Mouse (Mus musculus): ENCODE data around the gene Macc1.
A peak's percentile ranks its signal among the peaks of the same experiment; 100 is the strongest.

Macc1 gene

DNA sequence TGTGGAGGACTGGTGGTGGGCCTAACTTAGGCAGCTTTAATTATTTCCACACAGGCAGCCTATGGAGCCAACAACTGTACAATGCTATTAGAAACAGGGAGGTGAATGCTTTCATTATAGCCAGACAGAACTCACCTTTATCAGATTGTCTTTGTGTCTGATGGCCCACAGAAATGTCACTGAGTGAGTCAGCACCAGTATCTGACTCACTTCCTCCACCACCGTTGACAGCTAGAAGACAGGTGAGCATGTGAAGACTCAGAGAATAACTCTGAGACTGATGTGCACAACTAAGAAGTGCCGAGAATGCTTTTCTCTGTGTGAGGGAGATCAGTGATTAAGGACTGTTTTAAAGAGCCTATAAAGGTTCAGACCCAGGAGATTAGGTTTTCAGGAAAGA lies 73.9 kb downstream of the Macc1 start:
- DNase-seq (ENCODE audit: low spot score), result no peak

DNA sequence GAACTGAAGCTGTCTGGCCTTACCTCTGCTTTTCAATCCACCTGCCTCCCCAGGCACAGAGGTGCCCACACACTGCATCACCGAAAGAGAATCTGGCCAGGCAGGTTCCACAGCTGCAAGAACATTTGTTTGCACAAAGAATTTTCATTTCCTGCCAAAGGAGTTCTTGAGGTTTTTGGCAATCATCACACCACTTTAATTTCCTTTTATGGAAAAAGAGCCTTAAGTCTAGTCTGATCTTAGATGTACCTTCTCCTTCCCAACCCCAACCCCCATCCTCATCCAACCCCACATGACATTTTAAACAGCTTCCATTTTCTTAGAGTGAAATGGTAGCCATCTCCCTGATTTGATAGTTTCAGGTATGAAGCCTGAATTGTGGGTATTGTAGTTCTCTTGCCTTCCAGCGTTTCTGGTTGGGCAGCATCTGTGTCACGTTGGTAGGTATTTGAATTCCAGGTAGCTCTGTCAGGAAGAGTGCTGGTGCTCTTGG lies 76.2 kb downstream of the Macc1 start:
- peak; percentile 6 for DNase-seq (ENCODE audit: low spot score)

DNA sequence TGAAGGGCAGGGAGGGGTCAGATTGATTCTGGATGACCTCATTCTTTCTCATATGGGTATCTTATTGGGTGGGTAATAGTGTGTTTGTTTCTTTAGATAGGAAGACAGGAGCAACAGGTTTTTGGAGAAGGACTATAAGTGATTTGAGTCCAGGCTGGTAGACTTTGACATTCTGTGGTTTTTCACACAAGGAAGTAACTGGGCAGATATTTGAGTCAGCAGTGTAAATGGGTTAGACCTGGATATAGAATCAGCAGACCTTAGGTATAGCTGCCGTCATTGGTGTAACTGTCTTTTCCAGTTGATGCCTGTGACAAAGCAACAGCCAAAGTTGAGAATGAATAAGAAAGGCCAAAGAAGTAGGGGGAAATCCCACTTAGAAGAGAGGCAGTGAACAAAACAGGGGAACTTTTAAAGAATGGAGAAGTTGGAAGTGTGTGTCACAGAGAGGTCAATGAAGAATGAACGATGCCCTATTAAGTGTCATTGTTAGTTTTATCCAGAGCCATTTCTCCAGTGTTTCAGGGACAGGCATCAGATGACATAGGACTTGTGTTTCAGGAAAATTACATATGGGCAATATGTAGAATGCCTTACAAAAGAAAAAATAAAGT lies 84.1 kb downstream of the Macc1 start:
- no peak for DNase-seq (ENCODE audit: low spot score)

DNA sequence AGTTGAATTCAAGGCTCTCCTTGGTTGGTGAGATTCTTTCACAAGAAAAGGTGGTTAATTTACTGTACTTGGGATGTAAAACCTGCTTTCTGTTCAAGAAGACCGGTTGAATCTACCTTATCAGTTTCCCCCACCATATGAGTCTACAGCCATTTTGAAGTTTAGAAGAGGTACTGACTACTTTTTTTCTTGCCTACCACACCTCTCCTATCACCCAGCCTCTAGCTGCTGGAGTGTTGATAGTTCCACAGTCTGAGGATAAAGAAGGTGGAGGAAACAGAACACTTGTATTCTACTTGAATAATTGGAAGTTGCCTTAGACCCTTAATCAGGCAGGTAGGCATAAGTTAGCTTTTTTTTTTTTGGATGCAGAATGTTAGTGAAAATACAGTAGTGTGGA lies 88.2 kb downstream of the Macc1 start:
- DNase-seq (ENCODE audit: low spot score), result no peak

DNA sequence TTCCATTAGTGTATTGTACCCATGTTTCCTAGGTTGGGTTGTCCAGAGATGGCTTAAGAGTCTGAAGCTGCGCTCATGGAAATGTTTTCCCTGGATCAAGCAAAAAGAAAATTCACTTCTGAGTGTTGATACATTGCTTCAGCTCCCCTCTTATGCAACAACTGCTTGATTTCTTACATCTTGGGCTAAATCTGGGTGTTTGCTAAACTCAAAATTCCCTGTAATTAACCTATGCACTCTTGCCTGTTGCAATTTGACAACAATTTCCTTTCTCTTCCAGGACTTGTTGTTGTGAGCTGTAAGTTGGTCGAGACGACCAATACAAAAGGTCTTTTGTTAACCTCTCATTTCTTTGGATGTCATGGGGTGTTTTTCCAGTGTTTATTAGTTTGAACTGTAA lies 88.7 kb downstream of the Macc1 start:
- no peak for DNase-seq (ENCODE audit: low spot score)

DNA sequence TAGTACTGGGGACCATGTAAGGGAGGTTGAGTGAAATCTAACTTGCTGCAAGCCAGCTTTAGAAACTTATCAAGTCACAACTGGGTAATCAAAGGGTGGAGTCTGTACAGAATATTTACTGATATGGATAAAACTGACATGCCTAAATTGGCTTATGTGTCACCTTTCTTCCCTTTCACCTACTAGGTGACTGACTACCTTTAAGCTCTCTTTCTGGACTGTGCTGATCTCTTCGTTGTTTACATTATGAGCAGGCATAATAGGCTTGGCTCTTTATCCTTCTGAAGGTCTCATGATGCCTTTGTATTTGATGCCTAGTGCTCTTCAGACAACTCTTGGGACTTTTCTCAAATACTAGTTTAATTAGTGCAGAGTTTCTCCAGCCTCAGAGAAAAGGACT lies 90.7 kb downstream of the Macc1 start:
- DNase-seq (ENCODE audit: low spot score), result no peak

DNA sequence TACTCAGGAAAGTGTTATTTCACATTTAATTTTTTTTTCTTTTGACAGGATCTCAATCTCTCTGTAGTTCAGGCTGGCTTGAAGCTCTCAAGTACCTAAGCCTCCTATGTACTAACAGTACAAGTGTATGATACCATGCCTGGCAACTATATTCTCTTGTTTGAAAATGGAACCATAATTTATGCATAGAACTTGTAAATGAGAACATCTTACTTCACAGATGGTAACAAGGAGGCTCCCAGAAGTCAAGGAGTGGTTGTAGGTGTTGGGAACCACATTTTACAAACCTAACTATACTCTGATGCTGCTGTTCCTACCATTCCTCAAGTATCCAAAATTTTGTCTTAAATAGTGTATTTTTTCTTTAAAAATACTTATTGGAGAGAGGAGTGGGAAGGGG lies 96.5 kb downstream of the Macc1 start:
- DNase-seq (ENCODE audit: low spot score), result no peak

DNA sequence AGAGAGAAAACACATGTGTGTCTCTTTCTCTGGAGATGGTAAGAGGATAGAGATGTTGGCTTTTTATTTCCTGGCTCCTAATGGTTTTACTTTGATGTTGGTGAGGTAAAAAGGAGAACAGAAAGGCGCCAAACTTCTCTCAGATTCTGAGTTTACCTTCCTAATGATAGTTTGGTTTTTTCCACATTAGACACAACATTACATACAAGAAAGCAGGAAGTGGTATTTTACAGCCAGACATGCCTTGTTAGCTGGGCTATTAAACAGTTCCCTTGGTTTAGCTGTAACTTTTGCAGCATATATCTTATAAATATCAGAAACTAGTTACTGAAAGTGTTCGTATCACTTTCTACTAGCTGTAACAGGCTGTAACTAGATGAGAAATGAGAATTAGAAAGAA lies 96.9 kb downstream of the Macc1 start:
- DNase-seq (ENCODE audit: low spot score), result no peak

DNA sequence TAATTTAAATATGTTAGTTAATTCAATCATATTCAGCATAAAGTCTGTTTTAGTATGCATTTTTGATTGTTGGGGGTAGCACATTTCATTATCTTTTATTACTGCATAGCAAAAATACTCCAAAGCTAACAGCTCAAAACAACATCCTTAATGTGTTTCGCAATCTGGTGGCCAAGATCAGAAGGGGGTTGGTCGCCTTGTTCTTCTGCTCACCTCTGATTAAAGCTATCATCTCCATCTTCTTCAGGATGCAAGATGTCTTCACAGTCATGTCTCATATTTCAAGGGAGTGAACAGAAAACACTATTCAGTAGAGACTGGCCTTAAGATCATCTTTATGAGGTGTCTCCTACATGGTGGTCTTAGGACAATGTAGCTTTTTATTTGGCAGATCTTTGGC lies 97.9 kb downstream of the Macc1 start:
- no peak for DNase-seq (ENCODE audit: low spot score)

DNA sequence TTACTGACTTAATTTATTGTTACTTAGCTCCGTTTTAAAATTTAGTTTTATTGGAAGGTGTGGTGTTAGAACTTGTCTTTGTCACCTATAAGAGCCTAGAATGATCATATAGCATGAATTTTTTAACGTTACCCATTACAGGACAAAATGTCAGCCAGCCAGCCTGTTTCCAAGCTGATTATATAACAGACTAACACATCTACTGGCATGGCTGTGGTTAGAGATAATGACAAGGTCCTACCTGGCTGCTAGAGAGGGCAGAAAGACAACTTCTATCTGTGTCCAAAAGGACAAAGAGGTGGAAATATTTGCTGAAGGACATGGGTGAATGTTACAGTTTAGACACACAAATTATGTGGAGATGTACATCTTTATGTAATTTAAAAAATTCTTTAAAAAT lies 101.8 kb downstream of the Macc1 start:
- DNase-seq (ENCODE audit: low spot score), result no peak

DNA sequence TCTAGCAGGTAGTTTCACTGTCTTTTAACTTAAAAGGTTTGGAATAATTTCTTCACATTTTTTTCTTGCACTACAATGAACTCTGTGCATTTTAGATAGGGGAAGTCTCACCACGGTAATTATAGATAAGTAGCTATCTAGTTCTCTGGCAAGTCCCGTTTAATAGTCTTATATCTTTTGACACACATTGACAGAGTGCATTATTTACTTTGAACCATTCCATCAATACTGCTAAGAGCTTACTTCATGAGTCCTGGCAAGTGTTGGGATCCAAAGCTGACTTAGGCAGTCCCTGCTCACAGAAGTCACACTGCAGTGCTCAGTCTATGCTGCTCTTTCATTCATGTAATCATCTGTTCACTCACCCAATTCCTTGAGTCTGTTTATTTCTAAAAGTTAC lies 111.7 kb downstream of the Macc1 start:
- no peak for DNase-seq (ENCODE audit: low spot score)

DNA sequence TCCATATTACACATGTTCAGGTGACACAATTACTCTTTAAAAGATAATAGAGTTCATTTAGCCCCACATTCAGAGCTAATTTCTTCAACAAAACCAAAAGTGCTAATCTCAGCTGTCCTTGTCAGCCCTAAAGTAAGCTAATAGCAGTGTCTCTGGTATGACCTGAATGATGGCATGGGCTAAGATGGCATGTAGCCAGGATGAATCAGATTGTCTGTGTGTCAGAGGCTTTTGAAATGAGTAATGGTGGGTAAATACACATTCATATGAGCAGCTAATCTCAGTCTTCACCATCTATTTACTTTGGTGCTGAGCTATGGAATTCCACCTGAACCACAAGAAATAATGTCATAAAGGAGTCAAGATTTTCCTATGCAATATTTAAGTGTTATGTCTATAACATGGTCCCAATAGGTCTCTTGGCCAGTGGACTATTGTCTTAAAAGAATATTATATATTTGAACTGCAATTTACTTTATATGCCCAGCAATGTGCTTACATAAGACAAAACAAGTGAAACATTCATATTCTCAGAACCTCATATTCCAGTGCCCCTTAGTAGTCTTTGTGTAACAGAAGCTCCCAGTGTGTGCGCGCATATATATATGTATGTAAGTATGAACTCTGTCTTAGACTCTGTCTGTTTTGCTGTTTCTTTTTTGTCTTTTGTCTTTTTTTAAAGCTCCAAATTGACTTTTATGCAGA lies 112.3 kb downstream of the Macc1 start:
- DNase-seq (ENCODE audit: low spot score), result no peak

DNA sequence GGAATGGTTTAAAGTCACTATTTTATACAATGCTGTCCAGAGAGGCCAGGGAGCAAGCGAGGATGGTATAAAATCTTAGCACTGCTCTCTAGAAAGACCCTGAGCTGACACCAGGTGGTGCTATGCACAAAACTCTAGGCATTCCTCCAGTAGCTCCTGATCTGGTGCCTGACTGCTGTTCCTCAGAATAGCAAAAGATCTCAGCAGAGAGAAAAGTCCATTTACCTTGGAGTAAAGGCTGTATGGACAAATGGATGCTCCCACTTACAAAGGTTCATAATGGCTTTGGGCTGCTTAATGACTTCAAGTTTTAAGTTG lies 112.8 kb downstream of the Macc1 start:
- no peak for DNase-seq (ENCODE audit: low spot score)

DNA sequence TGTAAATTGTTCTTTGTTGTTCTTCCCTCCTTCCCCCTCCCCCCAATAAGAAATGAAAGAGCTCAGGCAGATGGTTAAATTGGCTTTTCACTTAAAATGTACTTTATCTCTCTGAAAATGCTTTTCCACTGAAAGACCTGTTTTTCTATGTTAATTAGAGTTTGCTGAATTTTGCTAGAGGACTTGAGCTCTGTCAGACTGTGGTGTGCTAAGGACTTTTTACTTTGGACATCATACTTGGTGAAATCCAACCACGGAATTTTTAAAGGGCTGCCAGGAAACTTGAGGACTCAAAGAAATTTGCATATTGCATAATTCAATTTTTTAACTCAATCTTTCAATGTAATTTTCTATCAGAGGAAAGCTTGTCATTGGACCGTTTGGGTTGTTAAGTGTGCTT lies 126.7 kb downstream of the Macc1 start:
- DNase-seq (ENCODE audit: low spot score), result no peak

DNA sequence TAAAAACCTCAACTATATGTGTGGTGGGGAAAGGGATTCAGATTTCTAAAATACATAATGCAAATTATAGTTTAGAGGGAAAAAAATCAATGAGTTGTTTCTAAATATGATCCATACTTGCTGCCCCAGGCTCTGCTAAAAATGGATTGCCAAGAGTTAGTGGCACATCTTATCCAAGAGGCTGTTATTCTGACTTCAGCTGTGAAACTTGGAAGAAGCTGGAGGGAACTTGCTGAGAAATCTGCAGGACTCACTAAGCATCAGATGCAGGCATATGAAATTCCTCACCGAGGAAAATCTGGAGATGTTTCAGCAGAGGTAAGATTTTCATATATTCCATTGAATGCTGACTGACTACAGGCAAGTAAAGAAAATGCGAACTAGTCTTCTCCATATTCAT lies 136.0 kb downstream of the Macc1 start:
- DNase-seq (ENCODE audit: low spot score), result no peak

DNA sequence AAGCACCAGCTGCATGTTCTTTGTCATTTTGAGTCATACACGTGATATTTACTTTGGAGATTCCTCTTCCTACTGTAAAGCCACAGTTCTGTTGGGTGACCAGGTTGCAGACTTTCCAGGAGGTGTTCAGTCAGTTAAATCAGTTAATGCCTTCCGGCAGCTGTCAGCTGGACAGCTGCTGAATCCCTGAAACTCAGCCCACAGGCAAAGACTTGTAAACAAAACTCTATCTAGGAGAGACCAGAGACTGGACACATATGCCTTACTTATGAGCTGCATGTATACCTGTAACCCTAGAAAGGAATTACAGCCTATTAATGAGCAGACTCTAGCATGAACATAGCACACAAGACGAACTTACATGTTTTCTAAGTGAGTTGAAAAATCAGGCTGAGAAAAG lies 137.2 kb downstream of the Macc1 start:
- DNase-seq (ENCODE audit: low spot score), result no peak

DNA sequence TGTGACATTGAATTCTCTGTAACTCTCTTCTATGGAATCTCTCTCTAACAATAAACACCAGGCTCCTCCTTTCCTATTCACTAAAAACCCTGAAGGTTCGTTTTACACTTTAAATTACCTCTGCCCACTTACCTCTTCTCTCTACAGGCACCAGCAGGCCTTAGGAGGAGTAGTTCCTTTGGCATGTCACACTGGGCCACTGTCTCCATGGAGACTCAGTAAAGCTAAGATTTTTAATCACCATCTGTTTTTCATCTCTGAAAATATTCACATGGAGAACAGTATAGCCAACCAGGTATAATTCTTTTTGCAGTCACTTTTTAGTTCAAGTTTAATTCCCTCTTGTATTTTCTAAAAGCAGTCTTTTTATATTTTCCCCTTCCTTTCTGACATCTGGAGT lies 140.0 kb downstream of the Macc1 start:
- DNase-seq (ENCODE audit: low spot score), result no peak

DNA sequence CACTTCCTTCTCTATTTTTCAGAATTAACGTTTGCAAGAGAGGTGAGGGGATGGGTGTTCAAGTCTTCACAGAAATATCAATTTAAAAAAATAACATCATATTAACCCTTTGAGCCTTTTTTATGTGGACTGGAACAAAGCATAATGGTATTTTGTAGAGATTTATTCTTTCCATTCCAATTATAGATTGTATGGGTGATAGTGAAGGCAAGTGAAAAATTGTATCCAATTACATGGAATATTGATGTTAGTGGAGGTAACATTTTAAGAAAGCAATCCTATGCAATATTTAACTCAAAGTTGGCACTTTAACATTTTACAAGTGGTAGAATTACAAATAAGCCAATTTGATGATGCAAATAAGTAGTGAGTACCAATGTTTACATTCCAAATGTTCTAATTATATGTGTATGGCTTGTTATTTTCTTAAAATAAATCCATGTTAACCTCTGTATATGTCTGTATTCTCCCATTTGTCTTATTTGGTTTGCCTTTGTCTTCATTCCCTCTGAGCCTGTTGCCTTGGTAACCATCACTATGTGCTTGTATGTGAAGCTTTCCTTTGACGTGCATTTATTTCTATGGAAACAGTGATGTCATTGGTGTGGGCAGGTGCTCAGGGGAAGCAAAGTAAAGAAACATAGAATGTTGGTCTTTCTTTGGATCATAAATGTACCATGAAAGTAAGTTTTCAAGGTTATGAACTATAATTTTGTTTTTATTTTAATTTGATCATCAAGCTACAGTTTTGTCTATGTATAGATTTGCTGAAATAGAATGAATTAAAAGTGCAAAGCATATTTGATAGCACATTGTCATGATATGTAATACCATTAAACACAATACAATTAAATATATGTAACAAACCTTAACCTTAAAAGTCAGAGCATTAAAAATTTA lies 150.2 kb downstream of the Macc1 start:
- DNase-seq (ENCODE audit: low spot score), result no peak

DNA sequence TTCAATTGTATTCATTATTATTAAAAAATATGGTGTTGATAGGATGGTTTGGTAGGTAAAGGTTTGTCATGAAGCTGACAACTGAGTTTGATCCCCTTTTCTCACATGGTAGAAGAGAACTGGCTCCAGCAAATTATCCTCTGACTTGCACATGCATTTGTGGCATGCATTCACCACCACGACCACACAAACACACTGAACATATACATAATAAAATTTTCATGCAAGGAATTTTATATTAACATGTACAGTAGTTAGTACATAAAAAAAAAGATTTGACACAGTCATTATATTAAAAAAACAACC lies 150.8 kb downstream of the Macc1 start:
- DNase-seq (ENCODE audit: low spot score), result no peak

DNA sequence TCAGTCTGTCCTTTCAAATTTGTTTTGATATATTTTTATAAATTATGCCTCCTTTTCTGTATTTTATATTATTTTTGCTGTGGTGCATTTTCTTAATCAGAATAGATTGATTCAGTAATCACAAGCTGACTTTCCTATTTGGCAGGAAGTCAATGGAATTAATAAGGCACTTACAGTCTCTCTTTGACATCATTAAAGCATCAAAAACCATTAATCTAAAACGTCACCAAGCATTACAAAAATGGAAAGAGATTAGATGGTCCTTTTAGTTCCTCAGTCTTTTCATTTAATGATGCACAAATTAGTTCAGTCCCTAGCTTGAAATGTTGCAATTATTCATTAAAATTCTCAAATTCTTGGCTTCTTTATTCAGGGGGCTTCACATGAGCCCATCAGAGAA lies 153.6 kb downstream of the Macc1 start:
- no peak for DNase-seq (ENCODE audit: low spot score)

DNA sequence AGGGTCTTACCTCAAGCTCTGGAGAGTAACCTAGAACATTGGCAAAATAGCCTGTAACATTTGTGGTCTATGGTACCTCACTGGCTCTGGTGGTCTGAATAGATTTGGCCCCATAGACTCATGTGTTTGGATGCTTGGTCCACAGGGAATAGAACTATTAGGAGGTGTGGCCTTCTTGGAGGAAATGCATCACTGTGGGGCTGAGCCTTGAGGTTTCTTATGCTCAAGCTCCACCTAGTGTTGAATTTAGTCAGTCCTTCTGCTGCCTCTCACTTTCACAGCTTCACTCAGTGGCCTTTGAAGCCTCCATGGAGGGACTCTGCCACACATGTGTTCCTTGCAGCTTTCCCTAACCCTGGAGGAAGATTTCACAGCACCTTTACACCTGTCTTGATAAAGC lies 156.2 kb downstream of the Macc1 start:
- no peak for DNase-seq (ENCODE audit: low spot score)

DNA sequence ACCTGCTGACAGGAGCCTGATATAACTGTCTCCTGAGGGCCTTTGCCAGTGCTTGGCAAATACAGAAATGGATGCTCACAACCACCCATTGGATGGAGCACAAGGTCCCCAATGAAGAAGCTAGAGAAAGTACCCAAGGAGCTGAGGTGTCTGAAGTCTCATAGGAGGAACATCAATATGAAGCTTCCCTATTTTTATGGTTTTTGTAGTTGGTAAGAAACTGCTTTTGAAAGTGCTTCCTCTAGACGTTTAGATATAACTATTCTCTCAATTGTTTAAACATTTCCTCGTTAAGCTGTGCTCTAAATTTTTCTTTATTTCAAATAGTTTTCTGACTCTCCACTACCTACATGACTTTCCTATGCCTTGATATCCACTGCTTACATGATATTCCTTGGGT lies 169.2 kb downstream of the Macc1 start:
- no peak for DNase-seq (ENCODE audit: low spot score)

DNA sequence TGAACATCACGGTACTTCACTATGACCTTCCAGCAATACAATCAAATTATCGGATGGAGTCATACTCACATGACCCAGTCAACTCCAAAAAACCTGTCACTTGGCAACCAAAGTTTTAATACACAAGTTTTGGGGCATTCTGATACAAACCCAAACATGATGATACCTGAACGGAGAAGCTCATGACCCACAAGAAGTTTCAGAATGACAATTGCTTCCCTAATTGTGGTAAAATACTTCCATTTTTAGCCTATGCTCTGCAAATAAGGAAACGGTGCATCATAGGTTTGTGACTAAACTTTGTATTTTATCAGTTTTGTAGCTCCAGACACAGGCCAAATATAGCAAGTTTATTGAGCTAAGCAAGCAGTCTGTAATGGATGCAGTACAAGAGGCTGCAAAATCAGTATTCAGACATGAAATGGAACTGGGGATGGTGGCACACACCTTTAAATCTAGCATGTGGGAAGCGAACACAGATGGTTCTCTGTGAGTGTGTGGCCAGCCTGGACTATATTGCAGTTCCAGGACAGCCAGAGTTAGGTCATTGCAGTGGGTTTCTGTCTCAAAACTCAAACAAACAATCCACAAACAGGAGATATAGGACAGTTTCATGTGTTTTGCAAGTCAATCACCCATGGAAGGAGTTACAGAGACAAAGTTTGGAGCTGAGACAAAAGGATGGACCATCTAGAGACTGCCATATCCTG lies 170.0 kb downstream of the Macc1 start:
- DNase-seq (ENCODE audit: low spot score), result no peak

Data from ovary, postnatal 10 days (tissue).